Mouse (Mus musculus) brain, embryonic 14.5 days (tissue): ENCODE measurements at regions not wholly inside any gene's neighbourhood (a gene's known extent, or its start where the extent isn't known, plus 50 kb on each side); places are given as distances from the start of the nearest gene placed in this dataset.

Source experiments
- CTCF ChIP-seq: fragments of 200-500 bp; IDR thresholded peaks from 2 replicates; pipeline ENCODE4 v1.5.1; 2012; ENCODE audit warnings: inconsistent platforms, mild to moderate bottlenecking, moderate library complexity, borderline replicate concordance; ENCODE audit not compliant: insufficient read depth, insufficient read length; ENCODE audit errors: extremely low read depth
- POLR2A ChIP-seq: fragments of 200-500 bp; IDR thresholded peaks from 2 replicates; pipeline ENCODE4 v1.6.1; 2012; ENCODE audit warnings: mild to moderate bottlenecking, inconsistent platforms, borderline replicate concordance; ENCODE audit not compliant: poor library complexity, insufficient read depth, insufficient read length, severe bottlenecking; ENCODE audit errors: extremely low read depth

- TF ChIP-seq CTCF (no peak), POLR2A (no peak)
These were observed 65.8 kb upstream of the 4930432M17Rik start for GRCm38 (mm10) chr3:121604737-121605136.
